Mouse (Mus musculus): ENCODE results near the gene Fbxw19. TPM values are rescaled to one million over a fixed set of nuclear protein-coding genes. Genes with fewer than 3 reads are reported as not detected.
"Not testable (repeated sequence)": the region's sequence is repeated elsewhere in the genome, so short reads cannot be mapped to it uniquely, and the experiment has no call there.

Gene Fbxw19
- not detected in 2 replicates for polyA plus RNA-seq (2015; fragmentation: Nextera tagmentation; extraction: Ambion mirVana)

DNA sequence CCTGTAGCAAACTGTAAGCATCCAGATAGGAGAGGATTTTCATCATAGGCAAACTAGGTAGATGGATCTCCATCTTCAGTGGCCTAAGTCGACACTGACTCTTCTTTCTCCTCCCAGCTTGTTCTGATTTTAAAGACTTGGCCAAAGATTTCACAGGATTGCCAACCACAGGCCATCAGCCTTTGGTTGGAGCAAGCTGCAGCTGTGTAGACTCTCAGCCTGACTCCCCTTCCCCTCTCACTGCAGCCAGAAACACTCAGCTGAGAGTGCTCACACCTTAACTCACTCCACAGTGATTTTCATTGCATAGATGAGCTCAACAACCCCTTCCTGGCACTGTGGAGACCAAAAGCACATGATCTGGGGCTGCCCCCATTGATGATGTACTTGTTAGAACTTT lies at the start of gene Fbxw19:
Fbxw19 (minus strand) TSS at position 101 of the 400 bp plus-strand sequence.
- H3K36me3 ChIP-seq; H3K9me3 ChIP-seq; H3K4me3 ChIP-seq; H3K27ac ChIP-seq; H3K9ac ChIP-seq; H3K4me2 ChIP-seq; H3K27me3 ChIP-seq; ATAC-seq (ENCODE audit: low FRiP score); H3K4me1 ChIP-seq (replicated peaks): not testable (repeated sequence)
- 78% methylated on average over 1 of the region's 1 CpGs for WGBS

DNA sequence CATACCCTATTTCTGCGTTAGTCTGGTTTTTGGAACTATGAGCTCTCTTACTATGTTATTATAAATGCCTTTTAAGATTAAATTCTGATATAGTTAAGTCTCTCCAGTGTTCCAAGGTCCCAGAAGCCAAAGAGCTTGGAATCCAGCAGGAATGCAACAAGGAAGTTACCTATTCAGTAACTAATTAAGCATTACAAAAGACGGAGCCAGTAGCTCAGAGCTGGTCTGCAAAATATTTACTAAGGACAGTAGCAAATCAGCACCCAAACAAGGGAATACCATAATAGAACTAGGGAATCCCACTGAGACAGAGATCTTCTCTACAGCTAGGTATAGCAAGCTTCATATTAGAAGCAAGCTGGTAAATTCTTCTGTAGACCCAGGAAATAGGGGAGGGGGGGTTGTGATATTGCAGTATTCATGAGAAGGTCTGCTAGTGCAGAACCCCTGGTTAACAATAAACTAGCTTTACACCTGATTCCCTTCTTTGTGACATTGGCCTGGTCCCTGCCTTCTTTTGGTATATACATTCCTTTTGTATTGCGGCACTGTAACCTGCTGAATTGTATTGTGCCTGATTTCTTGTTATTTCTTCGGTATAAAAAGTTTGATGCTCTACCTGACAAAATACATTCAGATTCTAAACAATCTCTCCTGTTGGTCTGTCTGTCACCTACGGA lies 27.9 kb upstream of the Fbxw19 start:
- Histone ChIP-seq H3K36me3 (no peaks in the 10 kb centered on the region), H3K4me1 (replicated peaks) (no peaks in the 10 kb centered on the region), H3K9me3 (no peaks in the 10 kb centered on the region), H3K9ac (no peak overlapping the region), H3K27me3 (no peaks in the 10 kb centered on the region), H3K4me3 (no peak overlapping the region), H3K4me2 (no peak overlapping the region), H3K27ac (no peak overlapping the region)
- 77% methylated on average over 5 of the region's 5 CpGs for WGBS
- ATAC-seq (ENCODE audit: low FRiP score), result no peak

DNA sequence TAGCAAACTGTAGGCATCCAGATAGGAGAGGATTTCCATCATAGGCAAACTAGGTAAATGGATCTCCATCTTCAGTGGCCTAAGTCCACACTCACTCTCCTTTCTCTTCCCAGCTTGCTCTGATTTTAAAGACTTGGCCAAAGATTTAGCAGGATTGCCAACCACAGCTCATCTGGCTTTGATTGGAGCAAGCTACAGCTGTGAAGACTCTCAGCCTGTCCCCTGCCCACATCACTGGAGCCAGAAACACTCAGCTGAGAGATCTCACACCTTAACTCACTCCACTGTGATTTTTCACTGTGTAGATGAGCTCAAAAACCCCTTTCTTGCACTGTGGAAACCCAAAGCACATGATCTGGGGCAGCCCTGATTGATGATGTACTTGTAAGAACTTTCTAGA lies 46.6 kb downstream of the Fbxw19 start, which contains the start of gene Fbxw16:
Fbxw16 (minus strand) TSS at position 101 of the 400 bp plus-strand sequence.
- no peaks in the 10 kb centered on the region for H3K4me1 ChIP-seq (replicated peaks)
- no peak within 1 kb of the TSS for H3K4me3 ChIP-seq
- H3K27ac ChIP-seq, result no peak within 1 kb of the TSS
- H3K9ac ChIP-seq, result no peak within 1 kb of the TSS
- H3K4me2 ChIP-seq, result no peak within 1 kb of the TSS
- H3K9me3 ChIP-seq, result no peaks in the 10 kb centered on the region; the same call in 1 of the 2 replicates
- no peaks in the 10 kb centered on the region for H3K36me3 ChIP-seq
- no peaks in the 10 kb centered on the region for H3K27me3 ChIP-seq
- ATAC-seq (ENCODE audit: low FRiP score), result no peak

DNA sequence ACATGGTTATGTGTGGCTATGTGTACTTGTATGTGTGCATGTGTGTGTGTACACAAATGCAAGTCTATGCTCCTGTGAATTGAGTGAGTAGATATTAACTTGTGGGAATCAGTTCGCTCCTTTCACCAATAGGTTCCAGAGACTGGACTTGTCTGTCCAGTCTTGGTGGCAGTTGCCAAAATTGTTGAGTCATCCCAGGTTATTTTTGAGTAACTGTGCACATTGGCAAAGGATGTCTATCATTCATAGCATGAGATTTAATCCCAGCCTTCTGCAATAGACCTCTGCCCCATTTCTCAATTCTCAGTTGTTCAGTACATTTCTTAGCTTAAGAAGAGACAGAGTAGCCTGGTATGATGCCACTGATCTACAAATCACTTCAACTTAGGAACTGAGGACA lies 62.7 kb downstream of the Fbxw19 start:
- ATAC-seq (ENCODE audit: low FRiP score), result no peak
- no peak overlapping the region for H3K9ac ChIP-seq
- H3K27ac ChIP-seq, result no peak overlapping the region
- no peaks in the 10 kb centered on the region for H3K27me3 ChIP-seq
- no peaks in the 10 kb centered on the region for H3K36me3 ChIP-seq
- H3K9me3 ChIP-seq, result no peaks in the 10 kb centered on the region
- WGBS, result 85% methylated on average over 1 of the region's 1 CpGs
- no peaks in the 10 kb centered on the region for H3K4me1 ChIP-seq (replicated peaks)
- H3K4me2 ChIP-seq, result no peak overlapping the region
- H3K4me3 ChIP-seq, result no peak overlapping the region

Other genes with a start within 250 kb of the Fbxw19 start
- not detected in 2 replicates for gene Fbxw14, start 208.2 kb downstream of the Fbxw19 start, polyA plus RNA-seq (2015; fragmentation: Nextera tagmentation; extraction: Ambion mirVana)
- gene Fbxw28, start 156.2 kb downstream of the Fbxw19 start, polyA plus RNA-seq (2015; fragmentation: Nextera tagmentation; extraction: Ambion mirVana), result not detected in 2 replicates
- gene Fbxw22, start 91.6 kb downstream of the Fbxw19 start, polyA plus RNA-seq (2015; fragmentation: Nextera tagmentation; extraction: Ambion mirVana), result not detected in 2 replicates
- not detected in 2 replicates for gene Fbxw16, start 46.7 kb downstream of the Fbxw19 start, polyA plus RNA-seq (2015; fragmentation: Nextera tagmentation; extraction: Ambion mirVana)
- not detected in 2 replicates for gene Fbxw15, start 72.4 kb upstream of the Fbxw19 start, polyA plus RNA-seq (2015; fragmentation: Nextera tagmentation; extraction: Ambion mirVana)
- not detected in 2 replicates for gene Fbxw24, start 130.2 kb upstream of the Fbxw19 start, polyA plus RNA-seq (2015; fragmentation: Nextera tagmentation; extraction: Ambion mirVana)
- gene Fbxw25, start 168.8 kb upstream of the Fbxw19 start, polyA plus RNA-seq (2015; fragmentation: Nextera tagmentation; extraction: Ambion mirVana), result not detected in 2 replicates
- gene Fbxw18, start 206.8 kb upstream of the Fbxw19 start, polyA plus RNA-seq (2015; fragmentation: Nextera tagmentation; extraction: Ambion mirVana), result not detected in 2 replicates